ENCODE assay signal across 14 mouse cellular contexts in the genomic region with DNA sequence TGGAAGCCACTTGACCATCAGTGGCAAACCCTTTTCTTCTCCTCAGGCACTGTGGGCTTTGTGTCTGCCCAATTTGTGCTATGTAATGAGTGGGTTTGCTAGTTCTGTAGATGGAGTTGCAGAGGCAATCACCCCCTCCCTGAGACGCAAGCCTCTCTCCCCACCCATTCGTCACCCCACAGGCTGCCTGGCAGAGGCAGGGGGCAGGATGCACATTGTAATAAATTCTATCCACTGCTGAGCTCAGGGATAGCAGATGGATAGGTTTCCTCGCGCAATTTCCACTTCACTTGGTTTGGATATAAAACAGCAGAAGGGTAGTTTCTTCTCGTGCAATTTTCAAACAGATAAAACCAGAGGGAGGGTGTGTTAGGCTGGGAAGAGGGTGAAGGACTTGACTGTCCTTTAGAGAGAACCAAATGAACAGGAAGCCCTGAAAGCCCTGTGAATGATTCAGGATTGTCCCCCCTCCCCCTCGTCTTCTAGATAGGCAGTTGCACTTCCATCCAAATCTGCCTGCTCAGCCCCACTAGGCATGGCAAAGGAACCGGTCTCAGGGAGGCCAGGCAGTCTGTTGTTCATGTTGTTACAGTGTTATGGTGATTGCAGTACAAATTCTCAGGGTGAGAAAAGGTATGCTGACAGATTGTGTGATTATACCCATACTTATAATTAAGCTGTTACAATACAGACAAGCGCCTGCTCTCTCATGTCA.
A peak's percentile ranks its signal among the peaks of the same experiment; 100 is the strongest.
DNase-seq lines count a peak whose midpoint lies in the region; ATAC-seq lines count a peak whose summit lies in the region.
"Had no signal": no experiment of that assay in that cellular context is flagged by ENCODE, and none has a peak within 500 bp of the region (broad histone marks: within the 10 kb centered on the region; RNA-seq: fewer than 3 reads in every experiment).

No protein-coding gene starts in this region.

- H3K9ac ChIP-seq in midbrain, embryonic 13.5 days (replicated peaks), result no peak overlapping the region
- no peak overlapping the region for H3K9ac ChIP-seq in midbrain, embryonic 11.5 days (ENCODE audit: low read length)
- 0 out of 2 replicates have a peak overlapping the region, but pooled peaks have one; percentile 14 for H3K9ac ChIP-seq in neural tube, embryonic 15.5 days (replicated peaks)

- ATAC-seq in midbrain, embryonic 13.5 days, result peak; percentile 69; the same call in 1 of the 2 replicates
- no peak for ATAC-seq in midbrain, embryonic 11.5 days (ENCODE audit: low FRiP score)
- peak; percentile 77 for ATAC-seq in neural tube, embryonic 15.5 days (ENCODE audit: low FRiP score)

- H3K27ac ChIP-seq in midbrain, embryonic 13.5 days, result no peak overlapping the region
- no peak overlapping the region for H3K27ac ChIP-seq in midbrain, embryonic 11.5 days (ENCODE audit: low read depth, low read length)
- H3K27ac ChIP-seq in neural tube, embryonic 15.5 days (replicated peaks), result peak overlapping the region; percentile 38; the same call in 1 of the 2 replicates

- no peaks in the 10 kb centered on the region for H3K36me3 ChIP-seq in midbrain, embryonic 13.5 days
- no peaks in the 10 kb centered on the region for H3K36me3 ChIP-seq in midbrain, embryonic 11.5 days (ENCODE audit: control insufficient read depth, insufficient read depth, low read length)
- H3K36me3 ChIP-seq in neural tube, embryonic 15.5 days, result no peaks in the 10 kb centered on the region

- WGBS in midbrain, embryonic 13.5 days, result 38% methylated on average over 8 of the region's 8 CpGs
- WGBS in midbrain, embryonic 11.5 days, result 46% methylated on average over 8 of the region's 8 CpGs
- 18% methylated on average over 8 of the region's 8 CpGs for WGBS in neural tube, embryonic 15.5 days

- peaks cover 31% of the 10 kb centered on the region for H3K27me3 ChIP-seq in midbrain, embryonic 13.5 days
- peaks cover 2% of the 10 kb centered on the region; the same call in 1 of the 2 replicates for H3K27me3 ChIP-seq in midbrain, embryonic 11.5 days (ENCODE audit: control insufficient read depth, insufficient read depth, low read length)
- H3K27me3 ChIP-seq in neural tube, embryonic 15.5 days (replicated peaks), result peaks cover 17% of the 10 kb centered on the region; the same call in 1 of the 2 replicates

- no peaks in the 10 kb centered on the region for H3K9me3 ChIP-seq in midbrain, embryonic 13.5 days
- no peaks in the 10 kb centered on the region for H3K9me3 ChIP-seq in midbrain, embryonic 11.5 days (ENCODE audit: control insufficient read depth, low read length)
- no peaks in the 10 kb centered on the region for H3K9me3 ChIP-seq in neural tube, embryonic 15.5 days (replicated peaks)

- H3K4me1 ChIP-seq in midbrain, embryonic 13.5 days (replicated peaks), result peaks cover 19% of the 10 kb centered on the region
- H3K4me1 ChIP-seq in midbrain, embryonic 11.5 days (ENCODE audit: control insufficient read depth, insufficient read depth, low read length), result peaks cover 8% of the 10 kb centered on the region; the same call in 1 of the 2 replicates
- H3K4me1 ChIP-seq in neural tube, embryonic 15.5 days, result peaks cover 20% of the 10 kb centered on the region

- peak; percentile 58 to 62 for DNase-seq in cerebellum, postnatal 14 days
- DNase-seq in cerebellum, postnatal 4 days (ENCODE audit: low spot score in 2 of 2), result no peak
- DNase-seq in midbrain, embryonic 11.5 days (ENCODE audit: low spot score, missing footprints), result no peak
- DNase-seq in forelimb bud, embryonic 11.5 days (ENCODE audit: low read depth, low spot score), result peak; percentile 8
- DNase-seq in kidney, postnatal 36 days, result no peak
- DNase-seq in kidney, adult 18-20 months, result no peak
- DNase-seq: adrenal gland, postnatal 25 days; gastrocnemius, postnatal 36 days; heart, postnatal 10 days; kidney, adult 11 months; lung, postnatal 10 days had no signal

- H3K4me3 ChIP-seq in midbrain, embryonic 13.5 days (replicated peaks), result no peak overlapping the region
- H3K4me3 ChIP-seq in midbrain, embryonic 11.5 days (ENCODE audit: low read depth, low read length), result no peak overlapping the region
- H3K4me3 ChIP-seq in neural tube, embryonic 15.5 days (replicated peaks), result no peak overlapping the region

- H3K4me2 ChIP-seq in midbrain, embryonic 13.5 days (replicated peaks), result no peak overlapping the region
- H3K4me2 ChIP-seq in midbrain, embryonic 11.5 days, result no peak overlapping the region
- peak overlapping the region; percentile 8; the same call in 1 of the 2 replicates for H3K4me2 ChIP-seq in neural tube, embryonic 15.5 days
- H3K4me2 ChIP-seq: liver, embryonic 11.5 days had no signal

Comparison
In these comparisons a context has a peak if more than half of its experiments do, and no peak if none do; other contexts are left out.
1. DNase-seq: peak in cerebellum, postnatal 14 days (2 of 2) and forelimb bud, embryonic 11.5 days (single experiment); none in cerebellum, postnatal 4 days (0 of 2), midbrain, embryonic 11.5 days (single experiment), kidney, postnatal 36 days (0 of 2) and kidney, adult 18-20 months (single experiment).